Mouse (Mus musculus) liver, embryonic 16.5 days (tissue): ENCODE measurements at regions not wholly inside any gene's neighbourhood (a gene's known extent, or its start where the extent isn't known, plus 50 kb on each side); places are given as distances from the start of the nearest gene placed in this dataset.
A peak's percentile ranks its signal among the peaks of the same experiment; 100 is the strongest.

Experiments used
- ATAC-seq: fragments of 200-750 bp; cut with Nextera tagmentation; 2 replicates; pipeline ENCODE4 v1.8.0; 2017; ENCODE audit warnings: low read depth, mild to moderate bottlenecking, moderate number of reproducible peaks, moderate library complexity
- H3K27ac ChIP-seq: fragments of 300-500 bp; sonication (generic); 2 replicates; pipeline ENCODE4 v1.5.1; 2014; ENCODE audit warnings: mild to moderate bottlenecking, low read length
- H3K27me3 ChIP-seq: fragments of 300-500 bp; sonication (generic); 2 replicates; pipeline ENCODE4 v1.6.1; 2014; ENCODE audit warnings: low read depth, low read length, mixed read lengths; ENCODE audit not compliant: control insufficient read depth, insufficient read depth
- H3K36me3 ChIP-seq: fragments of 300-500 bp; sonication (generic); 2 replicates; pipeline ENCODE4 v1.6.1; 2014; ENCODE audit warnings: mild to moderate bottlenecking; ENCODE audit not compliant: control insufficient read depth, insufficient read depth
- H3K4me1 ChIP-seq: fragments of 300-500 bp; sonication (generic); 2 replicates; pipeline ENCODE4 v1.6.1; 2014; ENCODE audit warnings: low read depth, low read length, mixed read lengths; ENCODE audit not compliant: control insufficient read depth
- H3K4me2 ChIP-seq: fragments of 300-500 bp; sonication (generic); 2 replicates; pipeline ENCODE4 v1.6.1; 2014; ENCODE audit warnings: low read depth, low read length, mixed read lengths
- H3K4me3 ChIP-seq: fragments of 300-500 bp; sonication (generic); 2 replicates; pipeline ENCODE4 v1.5.1; 2014; ENCODE audit warnings: low read depth, mild to moderate bottlenecking, low read length
- H3K9ac ChIP-seq: fragments of 300-500 bp; sonication (generic); 2 replicates; pipeline ENCODE4 v1.6.1; 2014; ENCODE audit warnings: low read depth, low read length
- H3K9me3 ChIP-seq: fragments of 300-500 bp; sonication (generic); replicated peaks from 2 replicates; pipeline ENCODE4 v1.6.1; 2016; ENCODE audit warnings: low read length; ENCODE audit not compliant: control insufficient read depth
- WGBS: fragments of 180-500 bp; shearing (Covaris S2); extraction: QIAGEN DNeasy Blood & Tissue Kit; methylation state at CpG from one replicate; pipeline ENCODE4 v1.1.7; 2014; ENCODE audit not compliant: insufficient replicate concordance; 5-methylcytosine and 5-hydroxymethylcytosine counted together

DNA sequence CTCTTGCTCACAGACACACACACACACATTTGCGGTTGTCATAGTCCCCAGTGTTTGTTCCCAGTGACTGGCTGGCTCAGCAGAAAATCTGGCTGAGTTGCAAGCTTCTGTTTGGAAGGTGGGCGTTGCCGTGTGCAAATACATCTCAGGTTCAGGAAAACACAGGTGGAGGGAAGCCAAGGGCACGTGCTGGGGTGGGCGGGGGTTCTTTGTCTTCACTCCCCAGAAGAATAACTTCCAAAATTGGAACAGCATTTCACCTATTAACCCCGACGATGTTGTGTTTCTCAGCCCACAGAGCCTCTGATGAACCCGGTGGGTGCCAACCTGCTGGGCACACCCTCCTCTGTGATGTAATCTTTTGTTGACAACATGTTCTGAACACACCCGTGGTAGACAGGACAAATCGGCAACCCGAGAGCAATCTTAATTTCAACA lies 82.3 kb upstream of the Ubl3 start:
- no peak overlapping the region for H3K9ac ChIP-seq
- H3K4me3 ChIP-seq, result no peak overlapping the region
- H3K4me2 ChIP-seq, result peak overlapping the region; percentile 17; the same call in 1 of the 2 replicates
- no peaks in the 10 kb centered on the region; the same call in 1 of the 2 replicates for H3K4me1 ChIP-seq
- H3K27ac ChIP-seq, result no peak overlapping the region
- no peaks in the 10 kb centered on the region for H3K9me3 ChIP-seq
- 50% methylated on average over 11 of the region's 11 CpGs for WGBS
- no peaks in the 10 kb centered on the region; the same call in 1 of the 2 replicates for H3K27me3 ChIP-seq
- no peaks in the 10 kb centered on the region for H3K36me3 ChIP-seq
- ATAC-seq, result 0 out of 2 replicates have a peak, but pooled peaks have one; percentile 27

DNA sequence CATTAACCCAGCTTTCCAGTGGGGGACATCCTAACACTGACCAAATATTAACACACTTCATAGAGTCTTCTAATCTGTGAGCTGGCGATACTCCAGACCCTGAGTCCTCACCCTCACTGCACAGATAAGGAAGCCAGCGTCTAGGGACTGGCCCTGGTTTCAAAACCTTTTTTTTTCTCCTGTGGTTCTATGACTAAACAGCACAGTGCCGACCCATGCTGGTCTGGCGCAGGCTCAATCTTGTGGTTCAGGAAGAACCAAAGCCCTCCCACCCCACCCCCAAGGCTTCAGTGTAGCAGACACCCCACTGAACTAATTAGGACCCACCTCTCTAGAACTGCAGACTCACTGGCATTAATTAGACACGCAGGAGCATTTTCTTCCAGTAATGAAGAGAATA lies 81.4 kb upstream of the Ubl3 start:
- no peak; the same call in 1 of the 2 replicates for ATAC-seq
- no peaks in the 10 kb centered on the region; the same call in 1 of the 2 replicates for H3K27me3 ChIP-seq
- H3K9ac ChIP-seq, result no peak overlapping the region
- no peak overlapping the region for H3K27ac ChIP-seq
- no peaks in the 10 kb centered on the region; the same call in 1 of the 2 replicates for H3K4me1 ChIP-seq
- no peak overlapping the region for H3K4me3 ChIP-seq
- H3K4me2 ChIP-seq, result no peak overlapping the region
- no peaks in the 10 kb centered on the region for H3K9me3 ChIP-seq
- no peaks in the 10 kb centered on the region for H3K36me3 ChIP-seq
- WGBS, result 16% methylated on average over 5 of the region's 5 CpGs

DNA sequence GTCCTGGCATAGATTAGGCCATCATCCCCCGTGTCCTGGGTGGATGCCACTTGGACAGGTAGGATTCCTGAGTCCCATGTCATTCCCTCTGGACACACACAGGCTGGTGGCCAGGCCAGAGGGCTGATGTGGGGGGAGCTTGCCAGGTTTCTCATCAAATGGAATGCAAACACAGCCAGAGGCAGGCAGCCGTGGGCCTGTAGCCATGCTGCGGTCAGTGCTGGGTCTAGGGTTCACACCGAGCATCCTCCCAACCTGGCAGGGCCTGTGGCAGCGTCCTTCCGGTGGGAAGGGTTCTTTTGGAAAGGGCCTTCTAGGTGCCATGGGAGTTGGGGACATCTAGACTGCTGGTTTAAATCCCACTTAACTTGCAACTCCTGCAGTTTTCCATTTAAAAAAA lies 80.7 kb upstream of the Ubl3 start:
- 64% methylated on average over 6 of the region's 6 CpGs for WGBS
- H3K27ac ChIP-seq, result no peak overlapping the region
- H3K36me3 ChIP-seq, result no peaks in the 10 kb centered on the region
- no peak overlapping the region for H3K9ac ChIP-seq
- no peak for ATAC-seq
- H3K27me3 ChIP-seq, result no peaks in the 10 kb centered on the region; the same call in 1 of the 2 replicates
- H3K4me1 ChIP-seq, result no peaks in the 10 kb centered on the region; the same call in 1 of the 2 replicates
- no peak overlapping the region for H3K4me2 ChIP-seq
- no peak overlapping the region for H3K4me3 ChIP-seq
- H3K9me3 ChIP-seq, result no peaks in the 10 kb centered on the region

DNA sequence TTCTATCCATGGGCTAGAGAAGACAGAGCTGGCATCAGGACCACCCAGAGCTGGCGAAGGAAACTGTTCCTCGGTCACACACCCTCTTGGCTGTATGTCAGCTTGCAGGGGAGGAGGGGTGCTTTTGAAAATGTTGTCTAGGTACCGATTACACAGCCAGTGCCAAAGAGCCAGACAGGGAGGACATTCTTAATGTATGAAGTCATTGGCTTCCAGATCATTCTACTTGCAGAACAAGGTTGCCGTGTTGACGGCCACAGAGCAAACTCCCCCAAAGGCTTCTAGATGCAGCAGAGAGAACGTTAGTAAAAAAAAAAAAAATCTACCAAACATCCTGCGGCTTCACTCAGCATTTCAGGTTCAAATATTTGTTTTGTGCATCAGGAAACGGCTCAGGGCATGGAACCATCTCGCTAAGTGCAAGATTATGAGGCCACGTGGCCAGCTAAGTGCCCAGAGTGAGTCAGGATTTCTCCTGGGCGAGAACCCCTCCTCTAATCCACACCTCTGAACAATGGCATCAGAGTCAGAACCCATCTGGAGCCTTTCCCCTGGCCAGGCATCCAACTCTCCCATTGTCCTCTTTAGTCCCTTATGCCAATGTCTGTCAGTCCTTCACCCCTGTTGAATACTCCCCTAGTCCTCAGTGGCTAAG lies 80.1 kb upstream of the Ubl3 start:
- Histone ChIP-seq H3K27ac (no peak overlapping the region), H3K4me3 (no peak overlapping the region), H3K27me3 (no peaks in the 10 kb centered on the region; the same call in 1 of the 2 replicates), H3K36me3 (no peaks in the 10 kb centered on the region), H3K9ac (no peak overlapping the region), H3K4me1 (no peaks in the 10 kb centered on the region; the same call in 1 of the 2 replicates), H3K9me3 (no peaks in the 10 kb centered on the region), H3K4me2 (no peak overlapping the region)
- ATAC-seq, result no peak
- 51% methylated on average over 11 of the region's 11 CpGs for WGBS

DNA sequence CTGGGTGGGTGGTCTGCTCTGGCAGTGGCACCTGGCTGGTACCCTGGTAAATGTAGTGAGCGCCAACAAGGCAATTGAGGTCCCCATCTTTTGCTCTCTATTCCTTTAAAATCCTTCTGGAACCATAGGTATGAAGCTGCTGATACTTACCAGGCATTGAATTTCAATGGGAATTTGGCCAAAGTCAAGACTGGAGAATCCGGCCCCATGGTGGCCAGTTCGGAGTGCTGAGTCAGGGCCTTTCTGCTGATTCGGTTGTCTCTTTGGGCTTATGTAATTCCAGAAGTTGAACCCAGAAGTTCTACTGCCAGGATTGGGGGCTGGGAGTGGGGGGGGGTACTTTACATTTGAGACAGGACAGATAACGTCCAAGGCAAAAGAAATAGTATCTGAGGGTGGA lies 79.0 kb upstream of the Ubl3 start:
- H3K9me3 ChIP-seq, result no peaks in the 10 kb centered on the region
- H3K27ac ChIP-seq, result no peak overlapping the region
- no peak for ATAC-seq
- H3K27me3 ChIP-seq, result no peaks in the 10 kb centered on the region; the same call in 1 of the 2 replicates
- H3K9ac ChIP-seq, result no peak overlapping the region
- H3K4me1 ChIP-seq, result no peaks in the 10 kb centered on the region; the same call in 1 of the 2 replicates
- no peak overlapping the region for H3K4me3 ChIP-seq
- H3K36me3 ChIP-seq, result no peaks in the 10 kb centered on the region
- WGBS, result 66% methylated on average over 5 of the region's 5 CpGs
- H3K4me2 ChIP-seq, result no peak overlapping the region

DNA sequence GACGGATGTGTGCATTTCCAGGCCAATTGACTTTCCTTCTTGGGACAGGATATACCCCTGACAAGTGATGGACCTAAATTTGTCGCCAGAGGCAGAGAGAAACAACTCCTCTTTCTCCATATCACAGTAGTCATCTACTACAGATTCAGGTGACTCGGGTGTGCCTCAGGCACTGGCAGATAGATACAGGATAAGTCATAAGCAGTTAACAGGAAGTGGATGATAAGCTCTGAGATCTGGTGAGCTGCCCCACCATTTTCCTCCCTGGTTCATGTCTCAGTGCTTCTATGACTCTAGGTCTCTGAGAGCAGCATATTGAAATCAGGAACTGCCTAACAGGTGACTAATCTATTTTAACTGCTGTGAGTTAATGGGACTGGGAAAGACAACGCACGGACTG lies 73.4 kb upstream of the Ubl3 start:
- H3K36me3 ChIP-seq, result no peaks in the 10 kb centered on the region
- WGBS, result 57% methylated on average over 5 of the region's 5 CpGs
- H3K27me3 ChIP-seq, result no peaks in the 10 kb centered on the region
- H3K9me3 ChIP-seq, result no peaks in the 10 kb centered on the region
- H3K4me3 ChIP-seq, result no peak overlapping the region
- no peak overlapping the region for H3K9ac ChIP-seq
- H3K4me2 ChIP-seq, result no peak overlapping the region
- no peak overlapping the region for H3K27ac ChIP-seq
- H3K4me1 ChIP-seq, result no peaks in the 10 kb centered on the region
- ATAC-seq, result no peak

DNA sequence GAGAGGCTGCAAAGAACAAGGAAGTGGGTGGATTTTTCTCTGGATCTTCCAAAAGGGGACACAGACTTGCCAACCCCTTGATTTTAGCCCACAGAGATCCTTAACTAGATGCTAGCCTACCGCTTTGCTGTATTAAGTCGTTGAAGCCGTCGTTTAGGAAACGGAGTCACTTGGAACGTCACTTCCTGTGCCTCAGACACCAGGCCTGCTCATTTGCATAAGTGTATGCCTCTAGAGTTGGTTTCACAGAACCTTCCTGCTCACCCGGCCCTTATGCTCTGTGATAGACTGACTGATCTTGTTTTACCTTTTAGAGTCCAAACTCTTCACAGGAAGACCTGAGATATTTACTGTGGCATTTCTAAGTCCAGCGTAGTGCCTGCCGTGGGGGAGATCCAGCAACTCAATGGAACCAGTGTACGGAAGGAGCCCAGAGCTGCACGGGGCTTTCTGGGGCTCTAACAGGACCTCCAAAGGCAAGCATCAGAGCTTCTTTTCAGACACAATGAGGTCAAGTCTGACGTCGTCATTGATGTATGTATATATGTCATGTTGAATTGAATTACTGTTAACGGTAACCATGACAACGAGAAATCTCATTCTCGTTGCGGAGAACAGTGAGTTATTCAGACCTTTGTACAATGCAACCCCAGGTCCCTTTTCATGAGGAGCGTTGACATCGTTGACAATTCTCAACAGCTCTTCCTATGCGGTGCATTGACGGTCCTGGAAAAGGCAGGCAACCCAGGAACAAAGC lies 72.2 kb upstream of the Ubl3 start:
- 68% methylated on average over 21 of the region's 21 CpGs for WGBS
- no peaks in the 10 kb centered on the region for H3K9me3 ChIP-seq

DNA sequence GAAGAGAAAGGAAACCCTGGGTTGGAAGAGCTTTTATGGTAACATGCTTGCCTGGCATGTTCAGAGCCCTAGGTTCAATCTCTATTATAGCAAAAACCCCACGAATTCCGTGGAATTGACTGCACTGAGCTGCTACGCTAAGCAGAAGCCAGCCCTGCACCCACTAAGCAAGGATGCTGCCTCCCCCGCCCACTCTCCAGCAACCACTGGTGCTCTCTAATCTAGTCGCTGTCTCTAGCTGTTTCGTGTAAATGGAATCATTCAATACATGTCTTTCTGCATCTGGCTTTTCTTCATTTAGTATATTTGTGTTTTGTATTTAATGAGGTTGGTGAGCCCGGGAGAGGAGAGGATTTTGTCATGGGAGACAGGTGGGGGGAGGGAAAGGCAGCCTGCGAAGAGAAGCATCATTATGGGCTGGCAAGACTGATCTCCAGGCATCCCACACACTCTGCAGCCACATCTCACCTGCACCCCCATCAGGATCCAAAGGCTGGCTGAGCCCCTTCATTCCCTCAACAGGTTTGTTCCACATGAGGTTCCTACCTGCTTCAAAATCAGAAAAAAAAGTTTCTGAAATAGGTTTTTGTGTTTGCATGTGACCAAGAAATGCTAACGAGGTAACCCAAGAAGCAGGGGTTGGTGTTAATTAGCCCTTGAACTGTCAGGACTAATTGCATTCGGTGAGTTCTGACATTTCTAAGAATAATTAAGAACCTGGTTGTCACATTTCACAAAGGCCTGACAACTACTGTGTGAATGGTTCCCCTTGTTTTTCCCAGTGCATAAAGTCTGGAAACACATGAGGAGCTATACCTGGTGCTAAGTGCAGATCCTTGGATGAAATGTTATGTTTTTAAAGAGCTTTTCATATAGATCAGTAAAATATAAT lies 68.6 kb upstream of the Ubl3 start:
- no peaks in the 10 kb centered on the region for H3K4me1 ChIP-seq
- no peaks in the 10 kb centered on the region for H3K36me3 ChIP-seq
- H3K27me3 ChIP-seq, result no peaks in the 10 kb centered on the region
- 46% methylated on average over 10 of the region's 10 CpGs for WGBS
- no peak overlapping the region for H3K4me2 ChIP-seq
- ATAC-seq, result no peak
- H3K27ac ChIP-seq, result no peak overlapping the region
- H3K9me3 ChIP-seq, result no peaks in the 10 kb centered on the region
- H3K9ac ChIP-seq, result no peak overlapping the region
- H3K4me3 ChIP-seq, result no peak overlapping the region

More for the DNA sequence above, 72.2 kb upstream of the Ubl3 start:
- H3K9ac ChIP-seq, result no peak overlapping the region
- H3K27ac ChIP-seq, result no peak overlapping the region
- no peaks in the 10 kb centered on the region for H3K36me3 ChIP-seq
- H3K4me3 ChIP-seq, result no peak overlapping the region
- no peaks in the 10 kb centered on the region for H3K27me3 ChIP-seq
- H3K4me2 ChIP-seq, result no peak overlapping the region
- H3K4me1 ChIP-seq, result no peaks in the 10 kb centered on the region
- no peak for ATAC-seq
